Mouse (Mus musculus): ENCODE measurements around the gene Slc10a4.
"Not testable (repeated sequence)": the region's sequence is repeated elsewhere in the genome, so short reads cannot be mapped to it uniquely, and the experiment has no call there.

Gene Slc10a4

DNA sequence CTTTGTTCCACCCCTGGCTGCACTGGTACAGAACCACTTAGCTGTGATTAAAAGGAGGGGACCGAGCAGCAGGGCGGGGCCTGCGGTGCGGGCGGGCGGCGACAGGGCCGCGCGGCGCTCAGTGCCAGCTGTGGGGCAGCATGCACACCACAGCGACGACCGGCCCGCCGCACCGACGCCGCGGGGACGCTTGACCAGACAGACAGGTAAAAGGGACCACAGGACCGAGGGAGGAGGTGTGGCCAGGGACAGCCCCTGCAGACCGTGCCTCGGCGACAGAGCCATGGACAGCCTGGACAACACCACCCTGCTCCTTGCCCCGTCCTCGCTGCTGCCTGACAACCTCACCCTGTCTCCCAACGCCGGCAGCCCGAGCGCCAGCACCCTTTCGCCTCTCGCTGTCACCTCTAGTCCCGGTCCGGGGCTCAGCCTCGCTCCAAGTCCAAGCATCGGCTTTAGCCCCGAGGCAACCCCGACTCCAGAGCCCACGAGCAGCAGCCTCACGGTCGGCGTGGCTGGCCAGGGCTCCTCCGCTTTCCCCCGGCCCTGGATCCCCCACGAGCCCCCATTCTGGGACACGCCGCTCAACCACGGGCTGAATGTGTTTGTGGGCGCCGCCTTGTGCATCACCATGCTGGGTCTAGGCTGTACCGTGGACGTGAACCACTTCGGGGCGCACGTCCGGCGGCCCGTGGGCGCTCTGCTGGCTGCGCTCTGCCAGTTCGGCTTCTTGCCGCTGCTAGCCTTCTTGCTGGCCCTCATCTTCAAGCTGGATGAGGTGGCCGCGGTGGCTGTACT is at the start of gene Slc10a4:
Slc10a4 (plus strand) TSS at position 100 of the 798 bp plus-strand sequence.
- in situ Hi-C loops (cut with MboI; ENCODE audit: low pct_unique_long_range_greater_than_20kb in 1 of 2, low sequenced_read_pairs in 2 of 2, unreplicated experiment in 1 of 2) = no loop called here

DNA sequence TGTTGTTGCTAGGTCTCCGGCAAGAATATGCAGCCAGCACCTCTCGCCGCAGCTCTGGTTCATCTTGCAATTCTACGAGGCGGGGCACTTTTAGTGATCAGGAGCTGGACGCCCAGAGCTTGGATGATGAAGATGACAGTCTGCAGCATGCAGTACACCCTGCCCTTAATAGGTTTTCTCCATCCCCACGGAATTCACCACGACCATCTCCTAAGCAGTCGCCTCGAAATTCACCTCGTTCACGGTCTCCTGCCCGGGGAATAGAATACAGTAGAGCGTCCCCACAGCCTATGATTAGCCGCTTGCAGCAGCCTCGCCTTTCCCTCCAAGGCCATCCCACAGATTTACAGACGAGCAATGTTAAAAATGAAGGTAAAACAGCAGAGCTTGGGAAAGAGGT is 49.4 kb upstream of the Slc10a4 start:
- in situ Hi-C loops (cut with MboI; ENCODE audit: low pct_unique_long_range_greater_than_20kb in 1 of 2, low sequenced_read_pairs in 2 of 2, unreplicated experiment in 1 of 2) = no loop called here

DNA sequence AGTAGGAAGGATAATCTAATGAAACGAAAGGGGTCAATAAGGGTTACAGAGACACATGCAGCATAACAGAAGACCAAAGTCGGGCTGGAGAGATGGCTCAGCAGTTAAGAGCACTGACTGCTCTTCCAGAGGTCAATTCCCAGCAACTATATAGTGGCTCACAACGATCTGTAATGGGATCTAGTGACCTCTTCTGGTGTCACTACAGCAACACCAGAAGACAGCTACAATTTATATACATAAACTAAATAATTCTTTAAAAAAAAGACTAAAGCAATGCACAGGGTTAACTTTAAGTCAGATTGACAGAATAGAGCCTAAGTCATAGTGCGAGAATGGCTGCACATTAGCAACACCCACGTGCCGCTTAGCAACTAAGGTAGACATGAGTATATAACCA is 46.6 kb upstream of the Slc10a4 start:
- in situ Hi-C loops (cut with MboI; ENCODE audit: low pct_unique_long_range_greater_than_20kb in 1 of 2, low sequenced_read_pairs in 2 of 2, unreplicated experiment in 1 of 2) = no loop called here

DNA sequence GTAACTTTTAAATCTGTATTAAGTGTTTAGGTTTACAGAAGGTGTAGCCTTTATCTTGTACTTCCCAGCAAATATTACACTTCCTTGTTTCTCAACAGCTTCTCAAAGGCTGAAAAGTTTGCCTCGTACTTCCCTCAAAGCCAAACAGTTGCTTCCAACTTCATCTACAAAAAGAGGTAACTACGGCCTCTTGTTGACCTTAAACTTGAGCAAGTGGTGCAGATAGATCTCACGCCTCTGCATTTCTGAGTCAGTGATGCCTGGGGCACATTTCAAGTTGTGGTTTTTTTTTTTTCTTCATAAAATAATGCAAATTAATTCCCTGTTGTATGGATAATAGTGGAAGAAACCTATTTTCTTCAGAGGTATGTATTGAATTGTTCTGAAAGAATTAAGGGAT is 41.0 kb upstream of the Slc10a4 start:
- in situ Hi-C loops (cut with MboI; ENCODE audit: low pct_unique_long_range_greater_than_20kb in 1 of 2, low sequenced_read_pairs in 2 of 2, unreplicated experiment in 1 of 2) = no loop called here

DNA sequence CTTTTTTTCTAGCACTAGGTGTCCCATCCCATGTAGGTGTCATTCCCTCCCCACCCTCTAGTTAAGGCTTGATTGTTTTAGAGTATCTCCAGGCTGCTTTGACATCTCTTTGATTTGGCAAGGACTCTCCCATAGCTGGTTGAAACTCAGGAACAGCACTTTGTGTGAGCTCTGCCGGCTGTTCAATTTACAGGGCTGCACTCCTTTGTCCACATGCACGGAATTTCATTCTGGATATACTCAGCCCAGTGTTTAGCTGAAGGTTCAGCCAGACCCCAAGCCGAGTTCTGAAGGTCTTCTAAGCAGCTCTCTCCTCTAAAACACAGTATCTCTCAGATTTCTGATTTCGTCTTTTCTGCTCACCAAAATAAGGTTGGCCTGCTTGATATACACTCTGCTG is 34.2 kb upstream of the Slc10a4 start:
- in situ Hi-C loops (cut with MboI; ENCODE audit: low pct_unique_long_range_greater_than_20kb in 1 of 2, low sequenced_read_pairs in 2 of 2, unreplicated experiment in 1 of 2) = no loop called here

DNA sequence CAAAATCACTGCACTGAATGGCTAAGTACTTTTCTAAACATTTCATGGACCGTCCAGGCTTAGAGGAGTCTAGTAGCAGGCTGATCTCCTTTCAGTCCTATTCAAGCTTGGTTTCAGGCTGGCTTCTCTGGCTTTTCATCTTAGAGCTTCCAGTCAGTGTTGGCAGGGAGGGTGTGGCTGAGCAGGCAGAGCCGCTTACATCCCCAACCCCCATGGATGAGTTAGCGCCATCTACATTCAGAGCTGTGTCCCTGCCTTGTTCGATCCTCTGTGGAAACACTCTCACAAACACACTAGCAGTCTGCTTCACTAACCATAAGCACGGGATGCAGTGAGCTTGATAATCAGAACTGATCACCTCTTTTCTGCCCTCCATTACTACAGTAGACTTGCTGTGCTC is 33.7 kb upstream of the Slc10a4 start:
- in situ Hi-C loops (cut with MboI; ENCODE audit: low pct_unique_long_range_greater_than_20kb in 1 of 2, low sequenced_read_pairs in 2 of 2, unreplicated experiment in 1 of 2) = no loop called here

DNA sequence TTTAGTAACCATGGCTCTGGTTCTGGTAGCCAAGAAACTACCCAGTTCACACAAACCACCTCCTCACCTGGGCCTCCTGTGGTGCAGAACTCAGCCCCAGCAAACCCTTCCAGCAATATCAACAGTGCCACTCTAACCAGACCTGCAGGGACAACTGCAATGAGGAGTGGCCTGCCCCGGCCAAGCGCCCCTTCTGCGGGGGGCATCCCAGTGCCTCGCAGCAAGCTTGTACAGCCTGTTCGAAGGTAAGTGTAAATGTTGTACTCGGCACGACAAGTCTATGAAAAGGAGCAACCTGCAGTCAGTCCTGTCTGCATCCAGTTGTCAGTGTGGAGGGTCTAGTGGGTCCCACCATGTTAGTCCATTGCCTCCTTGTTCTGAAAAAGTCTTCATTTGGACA is 32.1 kb upstream of the Slc10a4 start, which contains the start of gene Gm10135:
Gm10135 (minus strand) TSS at position 101 of the 400 bp plus-strand sequence.
- in situ Hi-C loops (cut with MboI; ENCODE audit: low pct_unique_long_range_greater_than_20kb in 1 of 2, low sequenced_read_pairs in 2 of 2, unreplicated experiment in 1 of 2) = no loop called here

DNA sequence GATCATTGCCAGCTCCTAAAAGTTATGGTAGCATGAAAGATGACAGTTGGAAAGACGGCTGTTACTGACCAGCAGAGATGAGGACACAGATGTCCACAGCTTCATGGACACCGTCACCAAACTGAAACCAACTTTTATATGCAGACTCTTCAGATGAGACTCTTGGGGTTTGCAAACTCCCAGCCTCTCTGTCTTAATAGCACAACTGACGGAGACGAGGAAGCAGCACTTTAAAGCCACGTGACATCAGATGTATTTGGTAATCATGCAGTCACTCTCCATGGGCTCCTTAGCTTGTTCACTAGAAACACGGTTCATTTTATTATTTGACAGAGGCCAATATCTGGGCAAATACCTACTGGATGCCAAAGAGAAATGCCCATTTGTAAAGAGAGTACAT is 30.7 kb upstream of the Slc10a4 start:
- in situ Hi-C loops (cut with MboI; ENCODE audit: low pct_unique_long_range_greater_than_20kb in 1 of 2, low sequenced_read_pairs in 2 of 2, unreplicated experiment in 1 of 2) = no loop called here

DNA sequence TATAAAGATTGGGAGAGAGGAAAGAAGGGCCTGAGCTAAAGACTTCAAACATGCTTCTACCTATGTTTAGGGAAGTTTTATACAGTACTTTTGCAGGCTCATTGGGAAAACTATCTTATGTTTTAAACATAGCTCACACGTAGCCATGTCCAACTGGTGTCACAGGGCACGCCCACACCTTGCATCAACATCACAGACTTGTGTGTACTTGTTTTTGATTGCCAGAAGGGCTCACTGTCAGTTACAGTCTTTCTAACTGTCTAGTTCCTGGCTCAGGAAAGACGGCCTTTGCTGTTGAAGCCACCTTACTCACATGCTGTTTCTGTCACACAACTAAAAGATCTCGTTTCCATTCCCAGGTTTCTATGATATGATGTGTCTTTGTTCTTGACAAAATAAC is 30.1 kb upstream of the Slc10a4 start:
- in situ Hi-C loops (cut with MboI; ENCODE audit: low pct_unique_long_range_greater_than_20kb in 1 of 2, low sequenced_read_pairs in 2 of 2, unreplicated experiment in 1 of 2) = no loop called here

DNA sequence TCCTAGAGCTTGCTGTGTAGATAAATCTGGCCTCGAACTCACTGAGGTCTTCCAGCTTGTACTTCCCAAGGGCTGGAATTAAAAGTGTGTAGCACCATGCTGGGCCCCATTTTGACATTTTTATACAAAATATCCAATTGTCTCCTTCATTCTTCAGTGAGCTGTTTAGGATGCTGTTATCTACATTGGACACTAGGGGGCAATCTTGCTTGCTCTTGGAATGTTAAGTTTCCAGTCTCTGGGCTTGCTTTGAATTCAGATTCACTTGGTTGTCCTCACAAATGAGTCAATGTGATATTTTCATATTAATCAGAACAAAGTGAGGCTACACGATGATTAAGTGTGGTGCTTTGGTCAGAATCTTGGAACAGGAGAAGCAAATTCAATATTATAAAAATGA is 22.6 kb upstream of the Slc10a4 start:
- in situ Hi-C loops (cut with MboI; ENCODE audit: low pct_unique_long_range_greater_than_20kb in 1 of 2, low sequenced_read_pairs in 2 of 2, unreplicated experiment in 1 of 2) = loop anchor here (10.0 kb wide), 1 partner anchor 401 kb away; no protein-coding TSS in a partner anchor

DNA sequence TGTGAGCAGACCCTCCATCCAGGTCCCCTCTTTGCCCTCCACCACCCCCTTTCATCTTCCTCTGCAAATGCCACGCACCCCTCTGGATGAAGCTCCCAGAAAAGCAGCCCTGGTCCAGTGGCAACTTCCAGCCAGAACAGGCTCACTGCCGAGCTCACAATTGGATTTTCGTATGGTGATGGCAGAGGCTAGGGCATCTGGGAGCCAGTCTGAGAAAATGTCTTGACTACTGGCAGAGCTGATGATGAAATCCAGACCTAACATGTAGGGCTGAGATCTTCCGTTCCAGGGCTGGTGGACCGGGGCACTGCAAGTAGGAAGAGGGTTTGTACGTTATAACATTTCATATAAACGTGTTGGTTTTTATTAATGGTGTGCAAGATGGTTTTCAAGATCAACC is 18.9 kb upstream of the Slc10a4 start:
- in situ Hi-C loops (cut with MboI; ENCODE audit: low pct_unique_long_range_greater_than_20kb in 1 of 2, low sequenced_read_pairs in 2 of 2, unreplicated experiment in 1 of 2) = loop anchor here (10.0 kb wide), 1 partner anchor 397 kb away; no protein-coding TSS in a partner anchor

DNA sequence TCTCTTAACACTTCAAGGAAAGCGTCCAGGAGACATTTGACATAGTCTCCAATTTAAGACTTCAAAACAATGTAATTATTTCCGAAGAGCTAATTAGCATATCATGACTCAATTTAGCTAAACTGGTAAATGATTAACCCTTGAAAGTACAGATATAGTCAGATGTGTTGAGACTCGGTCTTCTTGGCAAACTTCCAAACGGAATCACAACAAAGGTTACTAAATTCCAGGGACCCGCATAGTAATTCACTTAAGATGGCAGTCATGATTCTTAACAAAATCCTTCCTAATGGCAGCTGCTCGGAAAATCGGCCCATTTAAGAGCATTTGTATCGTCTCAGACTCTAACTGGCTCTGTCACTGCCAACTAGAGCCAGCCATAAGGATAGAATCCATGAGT is 16.9 kb upstream of the Slc10a4 start:
- in situ Hi-C loops (cut with MboI; ENCODE audit: low pct_unique_long_range_greater_than_20kb in 1 of 2, low sequenced_read_pairs in 2 of 2, unreplicated experiment in 1 of 2) = loop anchor here (10.0 kb wide), 1 partner anchor 395 kb away; no protein-coding TSS in a partner anchor

DNA sequence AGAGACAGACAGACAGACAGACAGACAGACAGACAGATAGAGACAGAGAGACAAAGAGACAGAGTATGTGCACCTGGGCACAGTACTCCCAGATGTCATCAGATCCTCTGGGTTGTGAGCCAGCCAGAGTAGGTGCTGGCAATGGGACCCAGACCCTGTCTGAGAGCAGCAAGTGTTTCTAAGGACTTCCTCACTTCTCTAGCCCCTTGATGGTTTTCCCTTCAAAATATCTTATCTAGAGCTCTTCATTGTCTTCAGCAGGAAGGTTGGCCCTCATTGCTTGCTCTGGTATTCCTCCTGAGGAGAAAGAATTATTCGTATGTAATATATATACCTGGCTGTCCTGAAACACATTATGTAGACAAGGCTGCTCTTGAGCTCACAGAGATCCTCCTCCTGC is 14.2 kb upstream of the Slc10a4 start:
- in situ Hi-C loops (cut with MboI; ENCODE audit: low pct_unique_long_range_greater_than_20kb in 1 of 2, low sequenced_read_pairs in 2 of 2, unreplicated experiment in 1 of 2) = no loop called here

DNA sequence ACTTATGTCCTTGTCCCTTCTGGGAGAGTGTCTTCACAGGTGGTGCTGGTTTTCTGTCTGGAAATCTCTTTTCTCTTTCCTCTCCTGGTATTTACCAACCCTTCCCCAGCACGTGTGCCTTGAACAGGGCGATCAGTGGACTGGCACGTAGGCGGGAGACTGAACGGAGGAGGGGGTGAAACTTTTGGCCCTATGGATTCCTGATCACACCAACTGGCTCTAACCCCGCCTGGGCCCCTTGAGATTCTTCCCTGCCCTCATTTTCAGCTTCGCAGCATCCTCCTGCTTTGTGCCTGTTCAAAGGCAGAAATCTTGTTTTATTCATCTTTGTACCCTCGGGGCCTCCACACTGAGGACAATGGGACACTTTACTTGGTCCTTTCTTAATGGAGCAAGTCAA is 12.3 kb upstream of the Slc10a4 start:
- in situ Hi-C loops (cut with MboI; ENCODE audit: low pct_unique_long_range_greater_than_20kb in 1 of 2, low sequenced_read_pairs in 2 of 2, unreplicated experiment in 1 of 2) = no loop called here

DNA sequence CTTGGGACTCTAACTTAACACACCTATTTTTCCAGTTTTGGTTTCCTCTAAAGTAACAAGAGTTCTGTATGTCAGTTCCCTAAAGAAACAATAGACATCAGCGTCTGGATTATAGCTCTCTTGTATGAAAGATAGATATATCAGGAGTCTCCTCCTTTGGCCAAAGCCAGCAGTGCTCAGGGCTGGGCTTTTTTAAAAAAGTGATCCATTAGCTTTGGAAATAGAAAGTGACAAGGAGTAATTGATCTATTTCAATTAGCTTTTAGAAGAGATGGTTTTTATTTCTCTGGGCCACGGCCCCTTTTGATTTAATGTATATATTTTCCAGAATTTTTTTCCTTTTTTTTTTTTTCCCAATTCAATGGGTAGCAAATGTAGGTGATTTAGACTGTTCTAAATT is 11.8 kb upstream of the Slc10a4 start:
- in situ Hi-C loops (cut with MboI; ENCODE audit: low pct_unique_long_range_greater_than_20kb in 1 of 2, low sequenced_read_pairs in 2 of 2, unreplicated experiment in 1 of 2) = no loop called here

DNA sequence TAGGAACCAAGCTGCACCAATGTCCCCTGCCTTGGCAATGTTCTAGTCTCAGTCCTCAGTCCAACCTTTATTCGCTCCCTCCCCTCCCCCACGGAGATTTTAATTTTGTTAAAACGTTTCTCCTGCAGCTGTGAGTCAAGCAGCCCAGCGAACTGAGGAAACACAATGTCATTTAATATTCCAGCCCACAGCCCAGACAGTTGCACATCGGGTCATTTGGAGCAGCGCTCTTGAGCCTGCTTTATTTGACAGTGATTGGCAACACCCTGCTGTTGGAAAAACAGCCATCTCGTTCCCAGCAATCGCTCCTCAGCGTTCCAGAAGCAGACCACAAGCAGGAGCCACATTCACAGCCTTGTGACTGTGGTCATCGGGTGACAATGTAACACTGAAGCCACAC is 11.3 kb upstream of the Slc10a4 start:
- in situ Hi-C loops (cut with MboI; ENCODE audit: low pct_unique_long_range_greater_than_20kb in 1 of 2, low sequenced_read_pairs in 2 of 2, unreplicated experiment in 1 of 2) = no loop called here

DNA sequence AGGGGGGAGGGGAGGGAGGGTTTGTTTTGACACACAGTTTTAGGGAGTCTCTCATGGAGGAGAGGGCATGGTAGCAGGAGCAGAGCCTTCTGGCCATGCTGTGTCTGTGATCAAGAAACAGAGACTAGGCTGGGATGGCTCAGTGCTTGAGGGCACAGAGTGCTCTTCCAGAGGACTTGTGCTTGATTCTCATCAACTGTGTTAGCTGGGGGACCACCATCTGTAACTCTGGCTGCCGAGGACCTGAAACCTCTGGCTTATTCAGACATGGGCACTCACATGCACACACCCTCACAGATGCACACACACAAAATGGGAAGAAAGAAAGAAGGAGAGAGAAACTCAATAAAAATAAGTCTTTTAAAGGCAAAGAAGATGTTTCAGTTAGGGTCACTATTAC is 8.1 kb upstream of the Slc10a4 start:
- in situ Hi-C loops (cut with MboI; ENCODE audit: low pct_unique_long_range_greater_than_20kb in 1 of 2, low sequenced_read_pairs in 2 of 2, unreplicated experiment in 1 of 2) = not testable (repeated sequence)

DNA sequence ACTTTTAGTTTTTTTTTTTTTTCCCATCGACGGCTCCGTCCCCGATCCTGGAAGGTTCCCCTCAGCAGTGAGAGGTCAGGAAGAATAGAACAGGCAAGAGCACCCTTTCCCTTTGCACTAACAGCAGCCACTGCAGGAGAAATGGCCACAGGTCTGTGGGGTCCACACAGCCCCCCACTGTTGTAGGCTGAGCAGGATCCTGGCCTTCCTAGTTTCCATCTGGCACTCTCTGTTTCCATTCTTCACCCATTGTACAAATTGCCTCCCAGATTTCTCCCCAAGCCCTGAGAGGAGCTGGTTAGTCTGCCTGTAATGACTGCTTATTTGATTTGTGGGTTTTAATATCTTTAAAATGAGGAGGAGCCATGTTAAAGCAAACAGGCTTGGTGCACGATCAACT is 2.6 kb upstream of the Slc10a4 start:
- in situ Hi-C loops (cut with MboI; ENCODE audit: low pct_unique_long_range_greater_than_20kb in 1 of 2, low sequenced_read_pairs in 2 of 2, unreplicated experiment in 1 of 2) = no loop called here

DNA sequence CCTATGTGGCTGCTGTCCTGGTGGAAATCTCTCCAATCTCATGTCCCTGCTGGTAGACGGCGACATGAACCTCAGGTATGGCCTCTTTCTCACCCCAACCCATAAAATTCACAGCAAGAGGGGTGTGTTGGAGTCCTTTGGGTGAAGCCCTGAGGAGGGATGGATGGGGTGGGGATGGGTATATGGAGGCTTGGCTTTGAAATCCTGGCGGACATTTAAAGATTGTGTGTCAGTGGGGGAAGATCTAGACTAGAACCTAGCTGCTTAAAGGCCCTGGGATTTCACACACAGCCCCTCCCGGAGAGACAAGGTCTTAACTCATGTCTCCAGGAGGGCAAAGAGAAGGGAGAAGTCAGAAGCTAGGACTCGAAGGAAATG is 888 bp downstream of the Slc10a4 start:
- in situ Hi-C loops (cut with MboI; ENCODE audit: low pct_unique_long_range_greater_than_20kb in 1 of 2, low sequenced_read_pairs in 2 of 2, unreplicated experiment in 1 of 2) = no loop called here

DNA sequence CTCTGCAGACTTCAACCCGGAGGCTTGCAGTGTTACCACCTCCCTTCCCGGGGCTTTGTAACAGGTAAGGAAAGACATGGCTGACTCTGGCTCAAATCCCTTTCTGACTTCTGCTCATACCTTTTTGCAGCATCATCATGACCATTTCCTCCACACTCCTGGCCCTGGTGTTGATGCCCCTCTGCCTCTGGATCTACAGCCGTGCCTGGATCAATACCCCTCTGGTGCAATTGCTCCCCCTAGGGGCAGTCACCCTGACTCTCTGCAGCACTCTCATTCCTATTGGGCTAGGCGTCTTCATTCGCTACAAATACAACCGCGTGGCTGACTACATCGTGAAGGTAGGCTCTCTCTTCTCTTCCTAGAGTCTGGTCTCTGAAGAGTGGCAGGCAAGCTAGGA is 1.5 kb downstream of the Slc10a4 start:
- in situ Hi-C loops (cut with MboI; ENCODE audit: low pct_unique_long_range_greater_than_20kb in 1 of 2, low sequenced_read_pairs in 2 of 2, unreplicated experiment in 1 of 2) = not testable (repeated sequence)
